Mouse (Mus musculus): ENCODE measurements at regions not wholly inside any gene's neighbourhood (a gene's known extent, or its start where the extent isn't known, plus 50 kb on each side); places are given as distances from the start of the nearest gene placed in this dataset.
"Not testable (repeated sequence)": the region's sequence is repeated elsewhere in the genome, so short reads cannot be mapped to it uniquely, and the experiment has no call there.

DNA sequence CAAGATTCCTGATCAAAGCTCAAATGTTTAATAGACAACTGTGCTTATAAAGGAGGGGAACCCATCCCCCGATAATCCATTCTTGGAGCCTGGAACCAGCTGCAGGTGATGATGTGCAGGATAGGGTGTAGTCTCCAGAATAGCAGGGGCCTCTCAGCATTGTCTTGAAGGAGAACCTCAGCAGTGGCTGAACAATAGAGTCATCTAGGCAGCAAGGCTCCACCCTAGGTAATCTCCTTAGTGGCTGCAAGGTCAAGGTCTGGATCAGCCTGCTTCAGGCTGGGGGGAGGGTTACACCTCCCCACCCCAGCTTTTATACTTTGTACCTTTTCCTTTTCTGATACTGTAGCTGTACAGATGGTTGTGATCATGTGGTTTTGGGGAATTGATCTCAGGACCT, 116.8 kb upstream of the Mettl4 start:
- peak; percentile 84 for DNase-seq (ENCODE audit: low read depth, low spot score)

DNA sequence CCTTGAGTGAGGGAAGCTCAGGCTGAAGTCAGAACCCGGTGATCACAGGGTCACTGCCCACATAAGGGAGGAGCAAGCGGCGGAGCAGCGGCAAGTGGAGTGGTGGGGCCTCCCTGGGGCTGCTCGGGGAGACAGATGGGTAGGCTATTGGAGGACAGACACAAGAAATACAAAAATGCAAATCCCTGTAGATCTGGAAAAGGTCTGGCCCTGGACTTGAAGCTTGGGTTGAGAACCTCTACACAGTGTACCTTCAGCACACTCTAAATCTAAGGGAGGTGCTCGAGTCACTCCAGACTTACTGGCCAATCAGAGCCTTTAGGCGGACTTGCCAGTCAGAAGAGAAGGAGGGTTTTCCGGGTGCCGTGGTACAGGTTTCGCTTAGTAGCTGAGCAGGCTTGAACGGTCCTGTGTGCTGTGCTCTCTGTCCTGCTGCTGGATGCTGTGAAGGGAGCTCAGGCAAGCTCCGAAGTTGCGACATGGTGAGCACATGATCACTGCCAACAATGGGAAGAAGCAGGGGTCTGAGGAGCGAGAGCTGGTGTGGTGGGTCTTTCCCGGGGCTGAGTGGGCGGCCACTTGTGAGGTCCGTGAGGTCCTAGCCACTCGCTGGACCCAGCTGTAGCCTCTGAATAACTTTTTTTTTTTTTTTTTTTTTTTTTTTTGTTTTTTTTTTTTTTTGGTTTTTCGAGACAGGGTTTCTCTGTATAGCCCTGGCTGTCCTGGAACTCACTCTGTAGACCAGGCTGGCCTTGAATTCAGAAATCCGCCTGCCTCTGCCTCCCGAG, 114.9 kb upstream of the Mettl4 start:
- DNase-seq (ENCODE audit: low read depth, low spot score), result peak; percentile 93

- DNase-seq (ENCODE audit: low read depth, low spot score), result not testable (repeated sequence)
Observed at GRCm38 (mm10) chr17:94854698-94855097, 104.9 kb upstream of the Mettl4 start.

DNA sequence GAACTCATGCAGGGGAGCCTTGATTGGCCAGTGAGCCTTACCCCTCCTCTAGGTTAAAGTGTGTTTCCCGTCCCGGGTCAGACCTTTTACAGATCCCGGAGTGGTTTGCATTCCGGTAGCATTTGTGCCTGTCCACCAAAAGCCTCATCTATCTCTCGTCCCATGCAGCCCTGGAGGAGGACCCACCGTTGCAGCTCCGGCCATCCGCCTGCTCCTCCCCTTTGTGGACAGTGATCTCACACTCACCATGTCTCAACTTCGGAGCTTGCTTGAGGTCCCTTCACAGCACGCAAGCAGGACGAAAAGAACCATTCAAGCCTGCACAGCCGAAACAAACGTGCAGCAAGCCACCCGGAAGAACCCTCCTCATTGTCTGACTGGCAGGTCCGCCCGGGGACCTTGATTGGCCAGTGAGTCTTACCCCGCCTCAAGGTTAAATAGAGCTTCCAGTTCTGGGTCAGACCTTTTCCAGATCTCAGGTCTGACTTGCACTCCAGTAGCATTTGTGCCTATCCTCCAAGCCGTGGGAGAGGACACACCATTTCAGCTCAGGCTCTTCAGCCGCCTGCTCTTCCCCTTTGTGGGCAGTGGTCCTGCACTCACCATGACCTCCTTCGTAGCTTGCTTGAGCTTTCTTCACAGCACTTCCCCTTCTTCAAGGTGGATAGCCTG, 84.8 kb upstream of the Mettl4 start:
- DNase-seq (ENCODE audit: low read depth, low spot score), result peak; percentile 94

DNA sequence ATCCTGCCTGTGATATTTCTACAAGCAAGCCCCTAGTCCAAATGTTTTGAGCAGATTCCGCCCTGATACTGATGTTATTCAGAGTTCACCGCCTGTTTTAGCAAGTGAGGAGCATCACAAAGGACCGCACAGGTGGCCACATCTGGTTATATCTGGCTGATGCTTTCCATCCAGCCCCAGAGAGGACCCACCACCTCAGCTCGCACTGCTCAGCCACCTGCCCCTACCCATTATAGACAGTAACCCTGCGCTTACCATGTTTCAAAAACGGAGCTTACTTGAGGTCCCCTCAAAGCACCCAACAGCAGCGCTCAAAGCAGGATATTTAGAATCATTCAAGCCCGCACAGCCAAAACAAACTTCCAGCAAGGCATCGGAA, 84.2 kb upstream of the Mettl4 start:
- peak; percentile 56 for DNase-seq (ENCODE audit: low read depth, low spot score)

DNA sequence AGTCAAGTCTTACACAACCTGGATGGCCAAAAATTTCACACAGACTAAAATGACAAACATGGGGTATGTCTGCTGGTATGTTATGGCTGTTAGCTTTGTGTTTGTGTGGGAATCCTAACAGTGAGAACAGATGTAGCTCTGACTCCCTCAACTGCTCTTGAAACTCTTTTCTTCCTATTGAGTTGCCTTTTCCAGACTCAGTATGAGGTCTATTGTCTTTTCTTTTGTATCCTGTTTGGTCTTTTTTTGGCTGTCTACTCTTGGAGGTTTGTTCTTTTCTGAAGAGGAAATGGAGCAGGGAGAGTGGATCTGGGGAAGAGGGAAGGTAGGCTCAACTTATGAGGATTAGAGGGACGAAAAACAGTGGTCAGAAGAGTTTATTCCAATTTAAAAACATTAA, 76.6 kb upstream of the Mettl4 start:
- peak; percentile 19 for DNase-seq (ENCODE audit: low read depth, low spot score)

DNA sequence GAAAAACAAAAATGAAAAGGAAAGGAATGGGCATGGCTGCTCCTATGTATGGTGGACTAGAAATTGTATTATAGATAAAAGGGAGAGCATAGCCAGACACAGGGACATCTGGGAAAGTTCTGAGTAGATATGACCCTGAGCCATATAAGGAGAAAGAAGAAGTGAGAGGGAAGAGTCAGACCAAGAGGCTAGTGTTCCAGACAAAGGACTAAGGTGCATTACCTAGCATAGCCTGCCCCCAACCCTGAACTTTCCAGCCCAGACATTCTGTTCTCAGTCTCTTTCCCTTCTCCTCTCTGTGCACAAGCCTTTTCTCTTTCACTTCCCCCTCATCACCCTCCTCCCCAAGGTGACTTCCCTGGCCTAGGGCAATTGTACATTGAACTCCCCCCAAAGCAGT, 58.9 kb upstream of the Mettl4 start:
- DNase-seq (ENCODE audit: low read depth, low spot score), result no peak
